Mouse (Mus musculus): ENCODE results near the gene Pou5f1.

Pou5f1 gene

DNA sequence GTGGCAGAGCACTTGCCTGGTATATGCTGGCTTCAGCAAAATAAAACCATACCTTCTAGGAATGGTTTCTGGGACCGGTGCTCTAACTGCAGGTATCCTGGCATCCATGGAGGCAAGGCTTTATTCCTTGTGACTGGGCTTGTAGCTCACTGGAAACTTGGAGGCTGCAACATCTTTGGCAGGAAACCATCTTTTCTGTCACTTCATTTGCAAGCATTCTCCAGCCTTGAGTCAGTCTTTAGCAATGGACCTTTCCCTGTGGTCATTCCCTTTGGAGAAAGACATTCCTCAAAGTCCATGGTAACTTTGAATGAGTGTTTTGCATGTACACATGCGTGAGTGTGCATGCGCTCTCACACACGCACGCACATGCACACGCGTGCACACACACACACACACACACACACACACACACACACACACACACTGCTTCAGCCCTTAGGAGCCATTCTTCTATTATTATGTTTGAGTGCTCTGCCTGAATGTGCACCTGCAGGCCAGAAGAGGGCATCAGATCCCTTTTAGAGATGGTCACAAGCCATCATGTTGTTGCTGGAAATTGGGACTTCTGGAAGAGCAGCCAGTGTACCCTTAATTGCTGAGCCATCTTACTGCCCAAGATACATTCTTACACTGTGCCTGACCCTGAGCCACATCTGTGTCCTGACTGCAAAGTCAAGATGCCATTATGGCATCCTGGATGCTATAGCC, 7.3 kb downstream of the Pou5f1 start:
- DNase-seq (ENCODE audit: low spot score): no peak

DNA sequence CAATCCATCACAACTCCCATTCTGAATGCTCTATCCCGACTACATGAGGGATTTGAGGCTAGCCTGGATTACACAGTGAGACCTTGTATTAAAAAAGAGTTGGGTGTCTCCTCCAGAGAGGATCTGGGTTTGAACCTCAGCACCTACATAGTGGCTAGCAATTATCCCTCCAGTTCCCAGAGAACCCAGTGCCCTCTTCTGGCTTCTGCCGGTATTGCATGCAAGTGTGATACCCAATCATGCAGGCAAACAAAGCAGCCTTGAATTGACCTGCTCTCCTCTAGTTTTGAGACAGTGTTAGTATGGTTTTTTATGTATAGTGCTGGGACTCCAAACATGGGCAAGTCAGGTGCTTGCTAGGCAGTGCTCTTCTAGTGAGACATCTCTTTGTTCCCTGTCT, 8.1 kb downstream of the Pou5f1 start:
- peak; percentile 75 for DNase-seq (ENCODE audit: low spot score)

DNA sequence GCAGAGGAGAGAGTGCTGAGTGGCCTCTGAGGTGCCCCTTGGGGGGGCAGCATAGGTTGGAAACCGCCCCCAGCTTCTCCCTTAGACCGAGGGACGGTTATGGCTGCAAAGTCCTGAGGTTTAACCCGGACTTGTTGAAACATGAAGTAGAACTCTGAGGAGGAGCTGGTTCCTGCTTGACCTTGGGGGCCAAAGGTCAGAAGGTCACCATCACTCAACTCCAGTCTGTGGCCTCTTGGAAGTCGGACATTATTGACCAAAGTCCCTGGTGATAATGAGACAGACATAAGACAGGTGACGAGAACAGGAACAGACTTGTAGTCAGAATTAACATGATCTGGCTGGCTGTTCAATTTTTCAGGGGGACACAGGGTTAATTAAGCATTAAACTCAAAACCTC, 8.9 kb downstream of the Pou5f1 start:
- DNase-seq (ENCODE audit: low spot score): no peak

DNA sequence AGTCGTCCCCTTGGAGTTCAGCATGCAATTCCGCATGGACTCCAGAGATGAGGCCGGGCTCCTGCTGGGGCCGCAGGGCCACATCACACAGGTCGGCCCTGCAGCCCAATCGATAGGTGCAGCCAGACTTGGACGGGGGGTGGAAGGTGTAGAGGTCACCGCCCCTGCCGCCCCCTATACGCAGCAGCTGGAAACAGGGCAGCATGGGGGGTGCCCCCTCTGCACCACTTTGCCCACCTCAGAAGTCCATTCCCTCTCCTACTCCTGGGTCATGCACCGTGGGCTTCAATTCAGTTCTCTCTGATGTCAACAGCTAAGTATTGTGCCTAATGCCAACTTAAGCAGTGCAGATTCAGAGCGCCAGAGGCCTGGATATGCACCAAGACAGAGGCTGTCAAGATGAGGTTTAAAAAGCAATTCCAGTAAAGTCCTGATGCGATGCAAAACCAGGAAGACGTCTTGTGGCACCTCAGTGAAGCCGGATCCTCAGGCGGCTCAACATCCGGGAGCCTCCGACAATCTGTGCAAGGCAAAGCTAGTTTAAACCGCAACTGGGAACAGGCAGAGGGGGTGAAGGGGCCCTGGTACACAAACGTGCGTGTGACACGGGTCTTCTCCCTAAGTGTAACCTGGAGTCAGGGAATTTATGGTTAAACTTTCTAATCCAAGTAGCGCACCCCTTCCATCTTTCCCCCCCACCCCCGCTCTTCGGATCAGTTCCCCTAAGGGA, 10.3 kb downstream of the Pou5f1 start:
- DNase-seq (ENCODE audit: low spot score): peak; percentile 36

DNA sequence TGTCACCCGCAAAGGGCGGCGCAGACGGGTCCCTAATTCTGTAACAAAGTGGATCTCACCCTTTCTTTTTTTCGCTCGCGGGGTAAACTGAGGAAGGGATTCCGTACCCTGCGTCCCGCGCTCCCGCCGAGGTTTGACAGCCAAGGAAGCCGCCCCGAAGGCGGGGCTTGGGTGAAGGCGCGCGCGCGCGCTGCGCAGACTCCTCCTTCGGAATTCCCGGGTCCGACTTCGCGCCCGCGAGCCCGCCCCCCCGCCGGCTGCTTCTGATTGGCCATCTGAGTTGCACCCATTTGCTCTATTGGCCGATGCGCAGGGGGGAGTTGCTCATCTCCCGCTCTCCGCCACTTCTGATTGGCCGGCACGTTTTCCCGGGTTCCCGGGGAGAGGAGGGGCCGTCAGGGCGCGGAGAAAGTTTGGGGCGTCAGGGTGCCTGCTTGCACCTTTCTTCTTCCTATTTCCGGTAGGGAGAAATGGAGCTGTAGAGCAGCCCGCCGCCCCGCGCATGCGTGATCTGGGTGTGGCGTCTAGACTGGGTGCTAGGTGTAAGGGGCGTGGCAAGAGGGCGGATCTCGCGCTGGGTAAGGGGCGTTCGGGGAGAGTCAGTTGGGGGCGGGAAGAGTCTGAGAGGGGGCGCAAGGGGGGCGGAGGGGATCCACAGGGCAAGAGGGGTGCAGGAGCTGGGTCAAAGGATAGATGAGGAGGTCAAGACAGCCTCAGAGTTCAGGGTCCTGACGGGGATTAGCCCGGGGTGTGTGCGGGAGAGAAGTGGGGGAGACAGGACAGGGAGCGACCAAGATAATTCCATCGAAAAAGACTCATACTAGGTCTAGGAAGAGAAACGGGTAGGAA, 11.1 kb downstream of the Pou5f1 start, which contains the start of the genes Tcf19 and Cchcr1:
TSS of gene Tcf19 (minus strand) at position 173 of the 849 bp plus-strand sequence.
TSS of gene Cchcr1 (plus strand) at position 449 of the 849 bp plus-strand sequence.
- peak; percentile 91 for DNase-seq (ENCODE audit: low spot score)

DNA sequence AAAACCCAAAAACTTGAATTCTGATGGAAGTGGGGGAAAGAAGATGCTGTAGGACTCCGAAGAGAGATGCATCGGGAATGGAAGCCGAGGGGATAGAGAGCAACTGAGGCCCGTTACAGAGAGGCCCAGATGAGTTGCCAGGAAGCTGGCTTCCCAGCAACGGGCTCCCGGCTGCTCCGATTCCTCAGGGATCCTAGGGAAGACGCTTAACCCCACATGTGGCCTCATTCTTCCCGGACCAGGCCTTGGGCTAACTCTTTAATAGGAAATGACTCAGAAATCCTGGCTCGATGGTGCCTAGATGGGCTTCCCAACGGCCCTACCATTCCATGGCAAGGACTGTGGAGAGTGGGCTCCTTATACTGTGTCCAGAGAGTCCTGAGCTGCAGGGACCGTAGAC, 11.7 kb downstream of the Pou5f1 start:
- no peak for DNase-seq (ENCODE audit: low spot score)

DNA sequence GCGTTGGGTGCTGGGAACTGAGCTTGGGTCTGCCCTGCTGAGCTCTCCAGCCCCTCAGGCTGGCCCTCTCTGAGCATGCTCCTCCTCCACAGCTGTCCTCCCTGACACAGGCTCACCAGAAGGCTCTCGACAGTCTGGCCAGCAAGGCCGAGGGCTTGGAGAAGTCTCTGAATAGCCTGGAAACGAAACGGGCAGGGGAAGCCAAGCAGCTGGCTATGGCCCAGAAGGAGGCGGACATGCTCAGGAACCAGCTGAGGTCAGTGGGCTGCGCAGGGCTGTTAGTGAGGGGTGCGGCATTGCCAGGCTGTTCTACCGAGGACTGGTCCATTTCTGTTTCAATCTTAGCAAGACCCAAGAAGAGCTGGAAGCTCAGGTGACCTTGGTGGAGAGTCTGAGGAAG, 18.5 kb downstream of the Pou5f1 start:
- DNase-seq (ENCODE audit: low spot score): no peak

DNA sequence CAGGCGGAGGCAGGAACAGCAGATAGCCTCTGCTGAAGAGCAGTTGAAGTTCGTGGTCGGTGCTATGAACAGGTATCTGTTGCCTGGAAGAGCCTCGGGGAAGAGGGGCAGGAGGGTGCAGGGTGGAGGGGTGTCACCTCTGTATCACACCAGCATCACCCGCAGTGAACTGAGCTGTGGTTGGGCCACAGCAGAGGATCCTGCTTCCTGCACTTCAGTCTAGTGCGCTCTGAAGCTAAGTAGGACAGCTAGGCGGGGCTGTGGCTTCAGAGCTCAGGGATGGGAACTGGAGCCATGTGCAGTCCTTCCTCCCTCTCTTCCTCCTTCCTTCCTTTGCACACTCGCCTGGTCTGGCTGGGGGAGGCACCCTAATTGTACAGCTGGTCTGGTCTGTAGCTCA, 20.8 kb downstream of the Pou5f1 start:
- DNase-seq (ENCODE audit: low spot score): no peak

DNA sequence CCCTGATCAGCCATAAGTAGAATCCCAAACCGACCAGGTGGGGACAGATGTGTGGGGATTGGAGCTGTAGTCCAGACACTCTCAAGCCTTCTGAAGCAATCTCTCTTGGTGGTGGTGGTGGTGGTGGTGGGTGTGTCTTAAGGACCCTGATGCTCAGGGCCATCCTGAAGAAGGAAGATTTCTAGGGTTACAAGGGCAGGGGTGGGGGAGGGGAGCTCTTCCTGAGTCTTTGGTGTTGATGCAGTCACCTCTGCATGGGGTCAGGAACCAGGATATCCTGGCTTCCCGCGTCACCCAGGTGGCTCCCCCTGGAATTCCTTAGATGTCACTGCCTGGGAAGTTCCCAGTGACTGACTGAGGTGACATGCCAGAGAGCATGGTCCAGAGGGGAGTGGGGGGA, 26.5 kb downstream of the Pou5f1 start:
- DNase-seq (ENCODE audit: low spot score): no peak

DNA sequence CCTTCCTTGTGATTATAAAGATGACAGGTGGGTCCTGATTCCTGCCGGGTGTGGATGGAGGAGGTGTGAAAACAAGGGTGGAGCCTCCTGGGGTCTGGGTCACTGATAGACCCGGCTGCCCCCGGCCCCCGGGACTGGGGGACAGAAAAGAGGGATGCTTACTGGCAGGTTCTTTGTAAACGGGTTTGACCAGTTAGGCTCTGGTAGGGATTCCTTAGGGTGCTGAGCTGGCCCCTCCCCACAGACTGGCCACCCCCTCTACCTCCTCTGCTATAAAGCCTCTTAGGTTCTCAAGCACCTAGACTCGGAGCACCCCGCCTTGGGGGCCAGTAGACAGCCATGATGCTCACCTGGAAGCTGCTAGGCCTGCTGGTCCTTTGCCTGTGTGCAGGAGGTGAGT, 27.1 kb downstream of the Pou5f1 start, which contains the start of gene Psors1c2:
TSS of gene Psors1c2 (plus strand) at position 301 of the 400 bp plus-strand sequence.
- no peak for DNase-seq (ENCODE audit: low spot score)

DNA sequence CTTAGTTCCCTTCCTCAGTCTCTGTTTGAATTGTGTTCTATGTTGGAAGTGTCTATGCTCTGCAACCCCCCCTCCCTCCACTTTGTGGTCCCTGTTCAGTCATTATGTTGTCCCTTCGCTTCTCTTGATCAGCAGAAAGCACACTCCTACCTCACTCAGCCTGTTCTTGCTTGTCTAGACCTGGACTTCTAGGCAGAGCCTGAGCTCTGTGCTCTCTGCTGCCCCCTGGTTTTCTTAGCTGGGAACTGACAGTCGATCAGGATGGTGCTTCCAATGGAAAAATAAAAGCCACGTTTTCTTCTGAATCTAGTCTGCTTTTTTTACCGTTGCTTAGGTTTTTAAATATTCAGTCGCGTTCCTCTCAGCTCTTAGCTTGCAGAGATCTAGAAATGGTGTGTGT, 28.5 kb downstream of the Pou5f1 start:
- peak; percentile 73 for DNase-seq (ENCODE audit: low spot score)

DNA sequence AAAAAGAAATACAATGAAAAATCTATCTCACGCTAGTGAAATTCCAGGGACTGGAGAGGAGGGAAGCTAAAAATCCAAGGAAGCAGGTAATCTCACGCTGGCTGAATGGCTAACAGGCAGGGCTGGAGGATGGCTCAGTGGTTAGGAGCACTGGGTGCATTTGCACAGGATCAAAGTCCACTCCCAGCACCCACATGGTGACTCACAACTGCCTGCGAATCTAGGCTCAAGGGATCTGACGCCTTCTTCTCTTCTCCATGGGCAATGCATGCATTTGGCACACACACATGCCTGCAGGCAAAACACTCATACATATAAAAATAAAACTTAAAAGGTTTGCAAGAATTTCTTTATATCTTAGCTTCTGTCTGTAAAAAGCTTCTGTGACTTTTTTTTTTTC, 31.6 kb downstream of the Pou5f1 start:
- no peak for DNase-seq (ENCODE audit: low spot score)

DNA sequence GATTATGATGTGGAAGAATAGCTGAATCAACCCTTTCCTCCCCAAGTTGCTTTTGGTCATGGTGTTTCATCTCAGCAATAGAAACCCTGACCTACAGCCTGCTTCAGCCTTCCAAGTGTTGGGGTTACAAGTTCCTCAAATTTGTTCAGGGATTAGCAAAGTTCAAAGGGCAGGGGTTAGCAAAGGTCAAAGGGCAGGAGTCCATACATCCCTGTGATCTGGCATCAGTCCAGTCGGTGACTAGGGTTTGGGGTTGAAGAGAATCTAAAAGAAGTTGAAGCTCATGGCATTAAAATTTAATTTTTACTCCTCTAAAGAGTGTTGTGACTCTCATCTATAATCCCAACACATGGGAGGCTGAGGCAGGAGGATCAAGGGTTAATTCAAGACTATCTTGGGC, 32.7 kb downstream of the Pou5f1 start:
- no peak for DNase-seq (ENCODE audit: low spot score)

DNA sequence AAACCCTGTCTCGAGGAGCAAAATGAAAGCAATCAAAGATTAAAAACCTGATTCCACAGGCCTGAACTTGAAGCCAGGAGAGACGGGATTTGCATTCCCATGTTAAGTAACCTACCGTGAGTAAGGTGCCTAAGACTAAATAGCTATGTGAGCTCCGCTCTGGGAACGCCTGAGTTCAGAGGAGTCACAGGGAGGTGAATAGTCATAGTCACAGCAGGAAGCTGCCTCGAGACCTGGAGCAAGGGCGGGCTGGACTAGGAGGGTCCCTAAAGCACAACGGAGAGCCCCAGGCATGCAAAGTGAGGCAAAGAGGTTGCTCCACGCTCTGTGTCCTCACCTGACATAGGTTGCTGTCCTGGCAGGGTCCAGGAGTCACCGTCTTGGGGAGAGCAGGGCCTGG, 33.7 kb downstream of the Pou5f1 start:
- no peak for DNase-seq (ENCODE audit: low spot score)

DNA sequence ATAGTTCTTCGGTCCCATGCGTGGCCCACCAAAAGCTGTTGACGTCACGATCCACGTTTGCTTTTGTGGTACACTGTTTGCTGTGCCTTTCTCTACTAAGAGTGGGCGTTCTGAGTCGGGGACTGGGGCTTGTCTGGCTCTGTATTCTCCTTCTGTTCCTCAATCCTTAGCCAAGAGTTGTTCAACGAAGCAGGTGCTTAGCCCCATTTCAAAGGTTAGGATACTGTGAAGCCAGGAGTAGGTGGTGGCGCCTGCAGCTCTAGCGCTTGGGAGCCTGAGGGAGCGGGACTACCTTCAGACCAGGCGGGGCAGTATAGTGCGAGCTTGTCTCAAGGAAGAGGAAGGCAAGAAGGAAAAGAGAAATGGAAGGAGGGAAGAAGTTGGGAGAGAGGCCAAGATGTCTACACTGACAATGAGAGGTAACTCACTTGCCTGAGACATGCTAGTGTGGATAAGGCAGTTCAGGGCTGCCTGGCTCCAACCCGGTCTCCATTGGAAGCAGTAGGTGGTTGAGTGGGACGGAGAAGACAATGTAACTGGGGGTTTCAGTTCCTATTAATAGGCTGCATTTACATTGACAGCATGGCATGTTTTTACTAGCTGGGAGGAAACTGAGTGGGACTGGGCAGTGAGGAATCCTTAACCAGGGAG, 37.1 kb downstream of the Pou5f1 start:
- DNase-seq (ENCODE audit: low spot score): no peak

DNA sequence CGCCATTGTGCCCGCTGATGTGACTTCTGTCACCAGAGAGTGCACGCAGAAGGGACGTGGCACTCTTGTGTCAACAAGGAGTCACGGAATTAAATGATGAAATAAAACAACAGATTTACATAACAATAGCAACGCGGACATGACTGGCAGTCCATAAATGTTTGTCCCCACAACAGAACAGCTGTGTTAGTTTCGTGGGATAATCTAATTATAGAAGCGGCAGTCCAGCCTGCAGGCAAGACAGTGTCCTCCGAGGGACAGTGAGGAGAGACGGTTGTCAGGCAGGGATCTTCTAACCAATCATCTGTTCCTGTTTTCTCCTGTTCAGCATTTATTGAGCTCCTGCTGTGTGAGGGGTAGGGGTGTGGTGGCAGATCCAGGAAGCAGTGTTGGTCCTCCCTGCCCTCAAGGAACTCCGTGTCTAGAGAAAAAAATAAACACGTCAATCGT, 37.6 kb downstream of the Pou5f1 start:
- no peak for DNase-seq (ENCODE audit: low spot score)

DNA sequence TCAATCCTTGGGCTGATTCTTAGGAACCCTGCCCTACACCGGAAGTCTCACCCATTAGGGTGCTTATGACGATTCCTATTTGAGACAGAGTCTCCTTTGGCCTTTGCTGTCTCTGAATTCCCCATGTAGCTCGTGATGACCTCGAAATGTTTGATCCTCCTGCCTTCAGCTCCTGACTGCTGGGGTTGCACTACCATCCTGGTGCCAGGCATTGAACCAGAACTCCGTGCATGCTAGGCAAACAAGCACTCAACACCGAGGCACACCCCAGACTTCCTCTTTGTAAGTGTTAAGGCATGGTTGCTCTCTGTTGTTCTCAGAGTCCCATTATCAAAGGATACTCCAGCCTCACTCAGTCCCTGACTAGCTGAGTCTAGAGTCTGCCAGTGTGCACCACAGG, 38.2 kb downstream of the Pou5f1 start:
- no peak for DNase-seq (ENCODE audit: low spot score)

DNA sequence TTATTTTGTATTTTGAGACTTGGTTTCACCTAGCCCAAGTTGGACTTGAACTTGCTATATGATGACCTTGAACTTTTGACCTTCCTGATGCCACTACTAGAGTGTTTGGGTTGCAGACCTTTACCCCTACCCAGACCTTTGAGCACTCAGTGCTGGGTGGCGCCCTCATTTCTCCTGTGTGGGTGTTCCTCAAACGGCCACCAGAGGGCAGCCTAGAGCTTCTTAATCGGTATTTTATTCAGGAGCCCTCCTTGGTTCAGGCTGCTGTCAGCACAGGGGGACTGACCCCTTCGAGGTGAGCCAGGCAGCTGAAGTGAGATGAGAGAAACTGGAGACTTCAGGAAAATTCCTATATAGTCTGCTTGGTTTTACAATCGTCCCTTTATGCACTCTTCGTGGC, 38.9 kb downstream of the Pou5f1 start:
- DNase-seq (ENCODE audit: low spot score): peak; percentile 62

DNA sequence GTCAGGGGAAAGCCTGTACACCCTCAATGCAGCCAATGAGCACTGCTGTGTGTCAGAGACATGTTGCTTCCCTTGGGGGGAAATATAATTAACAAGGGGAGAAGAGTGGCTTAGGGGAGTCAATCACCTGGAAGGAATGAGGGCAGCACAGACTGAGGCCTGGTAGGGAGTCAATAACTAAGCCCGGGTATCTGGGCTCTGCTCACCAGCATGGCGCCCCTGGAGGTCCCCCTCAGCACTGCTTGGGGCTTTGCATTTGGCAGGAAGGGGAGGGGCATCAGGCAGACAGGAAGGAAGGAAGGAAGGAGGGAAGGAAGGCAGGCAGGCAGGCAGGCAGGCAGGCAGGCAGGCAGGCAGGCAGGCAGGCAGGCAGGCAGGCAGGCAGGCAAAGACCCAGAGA, 41.6 kb downstream of the Pou5f1 start:
- DNase-seq (ENCODE audit: low spot score): no peak

DNA sequence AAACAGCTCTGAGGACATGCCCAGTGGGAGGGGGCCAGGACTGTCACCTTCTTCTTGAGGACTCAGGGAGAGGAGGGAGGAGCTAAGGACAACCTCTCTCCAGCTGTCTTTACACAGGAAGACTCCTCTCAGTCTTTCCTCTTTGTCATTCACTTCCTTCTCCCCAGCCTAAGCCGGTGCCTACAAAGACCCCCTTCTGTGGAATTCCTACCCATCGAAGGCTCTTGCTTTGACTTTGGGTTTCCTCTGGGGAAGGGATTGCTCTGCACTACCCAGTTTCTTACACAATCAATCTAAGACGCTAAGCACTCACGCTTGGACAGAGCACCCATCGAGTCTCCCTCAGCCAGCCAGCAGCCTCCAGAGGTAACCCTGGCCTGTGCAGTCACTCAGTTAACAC, 42.8 kb downstream of the Pou5f1 start:
- DNase-seq (ENCODE audit: low spot score): no peak

DNA sequence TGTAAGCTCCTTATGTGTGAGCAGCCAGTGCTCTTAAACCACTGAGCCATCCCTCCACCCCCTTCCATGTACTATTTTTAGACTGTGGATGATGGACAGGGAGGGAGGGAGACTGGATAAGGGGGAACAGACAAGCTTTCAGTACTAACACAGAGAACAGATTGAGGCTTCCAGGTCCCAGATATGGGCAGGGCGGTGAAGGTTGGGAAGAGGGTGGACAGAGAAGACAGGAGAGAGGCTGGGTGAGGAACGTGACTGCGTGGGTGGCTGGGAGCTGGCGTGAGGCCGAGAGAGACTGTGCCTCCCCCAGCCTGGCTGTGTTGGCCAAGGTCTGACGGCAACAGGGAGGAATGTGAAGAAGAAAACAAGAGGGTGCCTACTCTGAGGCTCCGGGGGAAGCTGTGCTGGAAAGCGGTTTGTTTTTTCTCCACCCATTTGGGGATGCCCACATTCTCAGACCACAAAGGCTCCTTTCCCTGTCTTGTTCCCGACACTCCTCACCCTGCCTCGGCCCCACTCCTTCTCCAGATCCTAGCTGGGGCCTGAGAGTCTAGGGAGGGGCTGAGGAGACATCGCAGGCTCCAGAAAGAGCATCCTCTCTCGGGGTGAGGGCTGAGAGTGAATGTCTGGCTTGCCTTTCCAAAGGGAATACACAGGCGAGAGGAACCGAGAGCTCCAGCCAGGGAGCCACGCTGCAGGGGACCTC, 43.8 kb downstream of the Pou5f1 start:
- DNase-seq (ENCODE audit: low spot score): peak; percentile 87

DNA sequence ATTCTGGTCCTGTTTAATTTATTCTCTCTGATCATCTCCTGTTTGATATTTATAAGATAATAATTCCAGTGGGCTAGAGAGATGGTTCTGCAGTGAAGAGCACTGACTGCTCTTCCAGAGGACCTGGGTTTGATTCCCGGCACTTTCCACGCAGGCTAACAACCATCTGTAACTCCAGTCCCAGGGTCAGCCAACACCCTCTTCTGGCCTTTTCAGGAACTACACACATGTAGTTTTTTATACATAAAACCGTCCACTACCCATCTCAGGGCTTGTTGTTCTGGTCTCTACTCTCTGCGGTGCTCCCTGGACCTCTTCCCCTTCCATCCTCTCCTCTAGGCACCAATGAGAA, 44.3 kb downstream of the Pou5f1 start:
- no peak for DNase-seq (ENCODE audit: low spot score)

Data from ovary, postnatal 14 days (tissue).